Mouse (Mus musculus) lung, postnatal 0 days (tissue): Measurements from ENCODE around the gene Erbb2.

Experiments used
- CTCF ChIP-seq: IDR thresholded peaks from 2 replicates; pipeline ENCODE4 v1.5.1; 2016; ENCODE audit warnings: antibody characterized with exemption, mild to moderate bottlenecking
- EP300 ChIP-seq: IDR thresholded peaks from 2 replicates; pipeline ENCODE4 v1.6.1; 2016; ENCODE audit warnings: antibody characterized with exemption, mild to moderate bottlenecking, control low read depth

DNA sequence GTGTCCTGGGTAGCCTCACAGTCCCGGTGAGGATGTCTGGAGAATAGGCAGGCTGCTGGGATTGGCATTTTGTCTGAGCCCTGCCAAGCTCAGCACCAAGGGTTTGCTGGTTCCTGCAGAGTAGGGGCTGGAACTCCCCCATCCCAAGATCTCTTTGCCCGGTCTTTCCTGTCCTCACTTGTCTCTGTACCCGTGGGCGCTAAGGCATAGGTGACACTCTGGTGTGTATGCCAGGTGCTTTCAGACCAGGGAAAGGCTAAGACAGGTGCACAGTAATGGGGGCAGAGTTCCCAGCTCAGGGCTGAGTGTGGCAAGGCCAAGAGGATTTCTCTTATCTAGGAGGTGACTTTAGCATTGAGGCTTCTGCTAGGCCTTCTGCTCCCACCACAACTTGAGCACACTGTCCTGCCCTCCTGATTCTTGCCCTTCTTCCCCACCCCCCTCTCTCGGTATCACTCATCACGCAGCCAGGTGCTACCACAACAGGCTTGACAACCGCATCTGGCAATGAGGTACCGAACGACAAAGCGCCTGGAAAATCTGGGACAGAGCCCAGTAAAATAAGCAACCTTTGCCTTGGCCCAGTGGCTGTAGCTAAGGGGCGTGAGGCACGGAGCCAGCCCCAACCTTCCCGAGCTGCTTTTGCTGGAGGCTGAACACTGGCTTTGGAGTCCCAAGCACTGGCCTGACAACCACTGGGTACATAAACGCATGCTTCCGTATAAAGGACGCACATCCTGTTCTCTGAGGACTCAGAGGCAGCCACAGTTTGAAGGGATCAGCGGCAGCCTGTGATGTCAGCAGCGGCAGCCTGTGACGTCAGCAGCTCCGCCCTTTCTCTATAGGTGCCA is 37.9 kb downstream of the Erbb2 start:
- TF ChIP-seq CTCF, result no peak
- TF ChIP-seq EP300, result no peak
